Mouse (Mus musculus): ENCODE results near the gene Pomc. TPM values are rescaled to one million over a fixed set of nuclear protein-coding genes. Genes with fewer than 3 reads are reported as not detected.

Pomc gene
- 11.4 and 16.3 TPM in 2 replicates for polyA plus RNA-seq (2012; rRNA removed)

- no peak within 1 kb of the TSS for H3K4me3 ChIP-seq (ENCODE audit: control insufficient read depth, low read depth, low read length)
- H3K27ac ChIP-seq (ENCODE audit: control insufficient read depth, insufficient read depth, low read depth, low read length), result no peak within 1 kb of the TSS
- no peaks in the 10 kb centered on the region; the same call in 1 of the 2 replicates for H3K4me1 ChIP-seq (ENCODE audit: control insufficient read depth, insufficient read depth, low read length)
- H3K27me3 ChIP-seq (ENCODE audit: control insufficient read depth, insufficient read depth, low read length), result no peaks in the 10 kb centered on the region
- TF ChIP-seq POLR2A (IDR thresholded peaks at IDR 0.05; ENCODE audit: control insufficient read depth, low read depth, low read length) (no peak), CTCF (IDR thresholded peaks at IDR 0.05; ENCODE audit: control insufficient read depth, insufficient read depth, insufficient replicate concordance, low read depth, low read length) (no peak)
- no peaks in the 10 kb centered on the region for H3K36me3 ChIP-seq (ENCODE audit: control insufficient read depth, insufficient read depth, low read length)
Measured at GRCm38 (mm10) chr12:3954651-3955050, at the start of gene Pomc. Pomc (plus strand) TSS chr12:3954951.

GRCm38 (mm10) chr12:3905436-3905835 is 49.3 kb upstream of the Pomc start:
- Histone ChIP-seq H3K4me3 (ENCODE audit: control insufficient read depth, low read depth, low read length) (no peak overlapping the region), H3K27me3 (ENCODE audit: control insufficient read depth, insufficient read depth, low read length) (no peaks in the 10 kb centered on the region), H3K27ac (ENCODE audit: control insufficient read depth, insufficient read depth, low read depth, low read length) (no peak overlapping the region), H3K36me3 (ENCODE audit: control insufficient read depth, insufficient read depth, low read length) (no peaks in the 10 kb centered on the region), H3K4me1 (ENCODE audit: control insufficient read depth, insufficient read depth, low read length) (no peaks in the 10 kb centered on the region)
- TF ChIP-seq POLR2A (IDR thresholded peaks at IDR 0.05; ENCODE audit: control insufficient read depth, low read depth, low read length) (no peak), CTCF (IDR thresholded peaks at IDR 0.05; ENCODE audit: control insufficient read depth, insufficient read depth, insufficient replicate concordance, low read depth, low read length) (no peak)

DNA sequence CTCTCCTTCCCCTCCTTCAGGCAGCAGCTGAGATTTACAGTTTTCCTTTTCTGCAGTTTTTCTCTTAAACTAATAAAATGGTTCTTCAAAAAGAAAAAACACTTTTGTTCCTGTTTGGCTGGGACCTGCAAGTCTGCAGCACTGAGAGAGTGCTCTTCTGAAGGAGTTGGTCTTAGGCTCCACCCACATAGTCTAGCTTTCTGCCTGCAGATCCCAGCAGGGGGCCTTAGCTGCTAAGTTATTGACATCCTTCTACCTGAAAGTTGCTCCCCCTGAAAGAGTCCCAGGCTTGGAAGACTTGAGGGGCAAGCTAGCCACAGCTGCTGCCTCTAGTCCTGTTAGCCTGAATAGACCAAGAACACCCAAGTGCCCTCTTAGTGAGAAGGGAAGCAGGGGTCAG is 48.4 kb upstream of the Pomc start:
- TF ChIP-seq CTCF (IDR thresholded peaks at IDR 0.05; ENCODE audit: control insufficient read depth, insufficient read depth, insufficient replicate concordance, low read depth, low read length), result no peak
- TF ChIP-seq POLR2A (IDR thresholded peaks at IDR 0.05; ENCODE audit: control insufficient read depth, low read depth, low read length), result no peak
- H3K4me1 ChIP-seq (ENCODE audit: control insufficient read depth, insufficient read depth, low read length), result no peaks in the 10 kb centered on the region
- no peaks in the 10 kb centered on the region for H3K36me3 ChIP-seq (ENCODE audit: control insufficient read depth, insufficient read depth, low read length)
- H3K27ac ChIP-seq (ENCODE audit: control insufficient read depth, insufficient read depth, low read depth, low read length), result no peak overlapping the region
- no peak overlapping the region for H3K4me3 ChIP-seq (ENCODE audit: control insufficient read depth, low read depth, low read length)
- no peaks in the 10 kb centered on the region for H3K27me3 ChIP-seq (ENCODE audit: control insufficient read depth, insufficient read depth, low read length)

- no peak overlapping the region for H3K4me3 ChIP-seq (ENCODE audit: control insufficient read depth, low read depth, low read length)
- no peak for TF ChIP-seq POLR2A (IDR thresholded peaks at IDR 0.05; ENCODE audit: control insufficient read depth, low read depth, low read length)
- no peak for TF ChIP-seq CTCF (IDR thresholded peaks at IDR 0.05; ENCODE audit: control insufficient read depth, insufficient read depth, insufficient replicate concordance, low read depth, low read length)
- no peaks in the 10 kb centered on the region for H3K36me3 ChIP-seq (ENCODE audit: control insufficient read depth, insufficient read depth, low read length)
- no peak overlapping the region for H3K27ac ChIP-seq (ENCODE audit: control insufficient read depth, insufficient read depth, low read depth, low read length)
- no peaks in the 10 kb centered on the region for H3K27me3 ChIP-seq (ENCODE audit: control insufficient read depth, insufficient read depth, low read length)
- H3K4me1 ChIP-seq (ENCODE audit: control insufficient read depth, insufficient read depth, low read length), result no peaks in the 10 kb centered on the region
Measured at GRCm38 (mm10) chr12:3907008-3907407, 47.7 kb upstream of the Pomc start.

GRCm38 (mm10) chr12:3907418-3907817 is 47.3 kb upstream of the Pomc start:
- no peaks in the 10 kb centered on the region for H3K27me3 ChIP-seq (ENCODE audit: control insufficient read depth, insufficient read depth, low read length)
- H3K4me1 ChIP-seq (ENCODE audit: control insufficient read depth, insufficient read depth, low read length), result no peaks in the 10 kb centered on the region
- no peak for TF ChIP-seq POLR2A (IDR thresholded peaks at IDR 0.05; ENCODE audit: control insufficient read depth, low read depth, low read length)
- TF ChIP-seq CTCF (IDR thresholded peaks at IDR 0.05; ENCODE audit: control insufficient read depth, insufficient read depth, insufficient replicate concordance, low read depth, low read length), result no peak
- no peak overlapping the region for H3K27ac ChIP-seq (ENCODE audit: control insufficient read depth, insufficient read depth, low read depth, low read length)
- H3K36me3 ChIP-seq (ENCODE audit: control insufficient read depth, insufficient read depth, low read length), result no peaks in the 10 kb centered on the region
- H3K4me3 ChIP-seq (ENCODE audit: control insufficient read depth, low read depth, low read length), result no peak overlapping the region

GRCm38 (mm10) chr12:3910466-3911093 is 44.2 kb upstream of the Pomc start:
- Histone ChIP-seq H3K4me1 (ENCODE audit: control insufficient read depth, insufficient read depth, low read length) (no peaks in the 10 kb centered on the region), H3K36me3 (ENCODE audit: control insufficient read depth, insufficient read depth, low read length) (no peaks in the 10 kb centered on the region), H3K27me3 (ENCODE audit: control insufficient read depth, insufficient read depth, low read length) (no peaks in the 10 kb centered on the region), H3K27ac (ENCODE audit: control insufficient read depth, insufficient read depth, low read depth, low read length) (no peak overlapping the region), H3K4me3 (ENCODE audit: control insufficient read depth, low read depth, low read length) (no peak overlapping the region)
- TF ChIP-seq CTCF (IDR thresholded peaks at IDR 0.05; ENCODE audit: control insufficient read depth, insufficient read depth, insufficient replicate concordance, low read depth, low read length) (no peak), POLR2A (IDR thresholded peaks at IDR 0.05; ENCODE audit: control insufficient read depth, low read depth, low read length) (no peak)

GRCm38 (mm10) chr12:3911831-3912348 is 42.9 kb upstream of the Pomc start:
- Histone ChIP-seq H3K4me1 (ENCODE audit: control insufficient read depth, insufficient read depth, low read length) (no peaks in the 10 kb centered on the region), H3K27me3 (ENCODE audit: control insufficient read depth, insufficient read depth, low read length) (no peaks in the 10 kb centered on the region), H3K36me3 (ENCODE audit: control insufficient read depth, insufficient read depth, low read length) (no peaks in the 10 kb centered on the region), H3K27ac (ENCODE audit: control insufficient read depth, insufficient read depth, low read depth, low read length) (no peak overlapping the region), H3K4me3 (ENCODE audit: control insufficient read depth, low read depth, low read length) (no peak overlapping the region)
- TF ChIP-seq POLR2A (IDR thresholded peaks at IDR 0.05; ENCODE audit: control insufficient read depth, low read depth, low read length), result no peak
- TF ChIP-seq CTCF (IDR thresholded peaks at IDR 0.05; ENCODE audit: control insufficient read depth, insufficient read depth, insufficient replicate concordance, low read depth, low read length), result no peak
